Mouse (Mus musculus) limb, embryonic 11.5 days (tissue): ENCODE results near the gene Arrdc2. TPM values are rescaled to one million over a fixed set of nuclear protein-coding genes. Genes with fewer than 3 reads are reported as not detected.

ENCODE experiments used
- ATAC-seq: fragments of 200-750 bp; cut with Nextera tagmentation; 2 replicates; pipeline ENCODE4 v1.8.0; 2017; ENCODE audit warnings: low read depth; ENCODE audit not compliant: insufficient number of reproducible peaks, low FRiP score, low TSS enrichment
- DNase-seq: peaks from one replicate; pipeline ENCODE4 v3.0.0-alpha.2; 2015; ENCODE audit warnings: low spot score
- H3K27ac ChIP-seq: fragments of 300-500 bp; sonication (generic); replicated peaks from 2 replicates; pipeline ENCODE4 v1.5.1; 2014; ENCODE audit warnings: low read depth, mild to moderate bottlenecking, low read length
- H3K27me3 ChIP-seq: fragments of 300-500 bp; sonication (generic); 2 replicates; pipeline ENCODE4 v1.6.1; 2014; ENCODE audit warnings: mild to moderate bottlenecking, low read length, mixed read lengths; ENCODE audit not compliant: control insufficient read depth, insufficient read depth
- H3K36me3 ChIP-seq: fragments of 300-500 bp; sonication (generic); 2 replicates; pipeline ENCODE4 v1.6.1; 2014; ENCODE audit warnings: mild to moderate bottlenecking, low read length, moderate library complexity, mixed read lengths; ENCODE audit not compliant: control insufficient read depth, insufficient read depth
- H3K4me1 ChIP-seq: fragments of 300-500 bp; sonication (generic); 2 replicates; pipeline ENCODE4 v1.6.1; 2014; ENCODE audit warnings: low read length, mixed read lengths; ENCODE audit not compliant: control insufficient read depth, insufficient read depth
- H3K4me2 ChIP-seq: fragments of 300-500 bp; sonication (generic); 2 replicates; pipeline ENCODE4 v1.6.1; 2014; ENCODE audit warnings: low read depth, mild to moderate bottlenecking, moderate library complexity; ENCODE audit not compliant: severe bottlenecking
- H3K4me3 ChIP-seq: fragments of 300-500 bp; sonication (generic); 2 replicates; pipeline ENCODE4 v1.5.1; 2014; ENCODE audit warnings: low read depth, low read length
- H3K9ac ChIP-seq: fragments of 300-500 bp; sonication (generic); 2 replicates; pipeline ENCODE4 v1.6.1; 2014; ENCODE audit warnings: mild to moderate bottlenecking, low read length
- H3K9me3 ChIP-seq: fragments of 300-500 bp; sonication (generic); 2 replicates; pipeline ENCODE4 v1.6.1; 2016; ENCODE audit warnings: low read length; ENCODE audit not compliant: control insufficient read depth
- WGBS: fragments of 180-500 bp; shearing (Covaris S2); extraction: QIAGEN DNeasy Blood & Tissue Kit; methylation state at CpG from one replicate; pipeline ENCODE4 v1.1.7; 2014; 5-methylcytosine and 5-hydroxymethylcytosine counted together
- polyA plus RNA-seq: library from polyadenylated mRNA; unstranded; fragments of >200 nt; fragmentation: Nextera tagmentation; extraction: Ambion mirVana; gene quantifications from 2 replicates; pipeline ENCODE4 v1.2.1, GENCODE M21; 2014

Gene Arrdc2
- polyA plus RNA-seq, 1 experiment from 2014 or later: 5.1 TPM

- Histone ChIP-seq H3K4me2 (no peak overlapping the region), H3K9me3 (no peaks in the 10 kb centered on the region), H3K4me1 (0 out of 2 replicates have a peak, but pooled peaks cover 2% of the 10 kb centered on the region), H3K4me3 (no peak overlapping the region), H3K36me3 (no peaks in the 10 kb centered on the region), H3K27ac (no peak overlapping the region), H3K9ac (no peak overlapping the region), H3K27me3 (peaks cover 21% of the 10 kb centered on the region)
- ATAC-seq (no peak), DNase-seq (no peak)
- 65% methylated on average over 4 of the region's 4 CpGs for WGBS
Measured at GRCm38 (mm10) chr8:70806541-70806940, 33.0 kb downstream of the Arrdc2 start.

- Histone ChIP-seq H3K27ac (no peak within 1 kb of the TSS), H3K9ac (peak within 1 kb of the TSS; percentile 38), H3K4me2 (peak within 1 kb of the TSS; percentile 78), H3K36me3 (no peaks in the 10 kb centered on the region), H3K9me3 (no peaks in the 10 kb centered on the region), H3K27me3 (peaks cover 33% of the 10 kb centered on the region), H3K4me1 (0 out of 2 replicates have a peak, but pooled peaks cover 2% of the 10 kb centered on the region), H3K4me3 (peak within 1 kb of the TSS; percentile 47)
- ATAC-seq (peak; percentile 80), DNase-seq (peak; percentile 87)
- WGBS: 1% methylated on average over 45 of the region's 45 CpGs
Measured at GRCm38 (mm10) chr8:70804481-70805206, 34.9 kb downstream of the Arrdc2 start, which contains the start of gene Mast3. Gene Mast3, minus strand, starts transcription at chr8:70805054.

GRCm38 (mm10) chr8:70803761-70804480 is 35.6 kb downstream of the Arrdc2 start:
- Histone ChIP-seq H3K27ac (no peak overlapping the region), H3K4me3 (peak overlapping the region; percentile 47), H3K4me2 (peak overlapping the region; percentile 78), H3K9ac (peak overlapping the region; percentile 31), H3K36me3 (no peaks in the 10 kb centered on the region), H3K4me1 (0 out of 2 replicates have a peak, but pooled peaks cover 2% of the 10 kb centered on the region), H3K9me3 (no peaks in the 10 kb centered on the region), H3K27me3 (peaks cover 40% of the 10 kb centered on the region)
- ATAC-seq (no peak), DNase-seq (peak; percentile 42)
- 2% methylated on average over 45 of the region's 47 CpGs for WGBS

GRCm38 (mm10) chr8:70802786-70803510 is 36.6 kb downstream of the Arrdc2 start:
- peaks cover 50% of the 10 kb centered on the region for H3K27me3 ChIP-seq
- peaks cover 3% of the 10 kb centered on the region for H3K4me1 ChIP-seq
- no peak for DNase-seq
- H3K36me3 ChIP-seq: no peaks in the 10 kb centered on the region
- no peak overlapping the region for H3K4me3 ChIP-seq
- H3K27ac ChIP-seq: no peak overlapping the region
- H3K9ac ChIP-seq: no peak overlapping the region
- ATAC-seq: no peak
- 67% methylated on average over 11 of the region's 11 CpGs for WGBS
- H3K4me2 ChIP-seq: no peak overlapping the region
- no peaks in the 10 kb centered on the region for H3K9me3 ChIP-seq

- Histone ChIP-seq H3K9ac (no peak overlapping the region), H3K27me3 (peaks cover 54% of the 10 kb centered on the region), H3K4me3 (no peak overlapping the region), H3K27ac (no peak overlapping the region), H3K4me2 (no peak overlapping the region), H3K9me3 (no peaks in the 10 kb centered on the region), H3K4me1 (peaks cover 7% of the 10 kb centered on the region), H3K36me3 (no peaks in the 10 kb centered on the region)
- no peak for DNase-seq
- ATAC-seq: no peak
- WGBS: 68% methylated on average over 1 of the region's 1 CpGs
Measured at GRCm38 (mm10) chr8:70801830-70802229, 37.7 kb downstream of the Arrdc2 start.

GRCm38 (mm10) chr8:70801156-70801555 is 38.4 kb downstream of the Arrdc2 start:
- Histone ChIP-seq H3K27ac (no peak overlapping the region), H3K27me3 (peaks cover 54% of the 10 kb centered on the region), H3K9ac (no peak overlapping the region), H3K4me2 (no peak overlapping the region), H3K9me3 (no peaks in the 10 kb centered on the region), H3K4me3 (no peak overlapping the region), H3K4me1 (peaks cover 12% of the 10 kb centered on the region), H3K36me3 (no peaks in the 10 kb centered on the region)
- no peak for DNase-seq
- WGBS: 29% methylated on average over 15 of the region's 15 CpGs
- no peak for ATAC-seq

- H3K4me3 ChIP-seq: no peak overlapping the region
- no peak overlapping the region for H3K9ac ChIP-seq
- peaks cover 54% of the 10 kb centered on the region for H3K27me3 ChIP-seq
- ATAC-seq (no peak), DNase-seq (no peak)
- no peaks in the 10 kb centered on the region for H3K9me3 ChIP-seq
- H3K4me2 ChIP-seq: no peak overlapping the region
- H3K27ac ChIP-seq: no peak overlapping the region
- WGBS: 45% methylated on average over 10 of the region's 10 CpGs
- H3K4me1 ChIP-seq: peaks cover 12% of the 10 kb centered on the region
- H3K36me3 ChIP-seq: no peaks in the 10 kb centered on the region
Measured at GRCm38 (mm10) chr8:70800648-70801047, 38.9 kb downstream of the Arrdc2 start.

- ATAC-seq (no peak), DNase-seq (no peak)
- Histone ChIP-seq H3K4me1 (peaks cover 12% of the 10 kb centered on the region), H3K36me3 (no peaks in the 10 kb centered on the region), H3K4me2 (peak overlapping the region; percentile 84; the same call in 1 of the 2 replicates), H3K9me3 (no peaks in the 10 kb centered on the region), H3K9ac (no peak overlapping the region), H3K27me3 (peaks cover 41% of the 10 kb centered on the region), H3K4me3 (no peak overlapping the region), H3K27ac (no peak overlapping the region)
- WGBS: 20% methylated on average over 15 of the region's 15 CpGs
Measured at GRCm38 (mm10) chr8:70798281-70798680, 41.2 kb downstream of the Arrdc2 start.
